Mouse (Mus musculus) lung, postnatal 0 days (tissue): ENCODE results near the gene 1700006A11Rik. TPM values are rescaled to one million over a fixed set of nuclear protein-coding genes. Genes with fewer than 3 reads are reported as not detected.

ENCODE experiments used
- ATAC-seq: fragments of 200-750 bp; cut with Nextera tagmentation; 2 replicates; pipeline ENCODE4 v1.8.0; 2017; ENCODE audit warnings: moderate library complexity
- DNase-seq: peaks from one replicate; pipeline ENCODE4 v3.0.0-alpha.2; 2016; ENCODE audit warnings: low spot score
- H3K27ac ChIP-seq: fragments of 300-500 bp; sonication (generic); 2 replicates; pipeline ENCODE4 v1.5.1; 2014; ENCODE audit warnings: antibody characterized with exemption, mild to moderate bottlenecking, low read length, mixed read lengths
- H3K27me3 ChIP-seq: fragments of 300-500 bp; sonication (generic); replicated peaks from 2 replicates; pipeline ENCODE4 v1.6.1; 2014; ENCODE audit warnings: low read length, mixed read lengths; ENCODE audit not compliant: insufficient read depth
- H3K36me3 ChIP-seq: fragments of 300-500 bp; sonication (generic); 2 replicates; pipeline ENCODE4 v1.6.1; 2014; ENCODE audit warnings: low read length, mixed read lengths; ENCODE audit not compliant: insufficient read depth
- H3K4me1 ChIP-seq: fragments of 300-500 bp; sonication (generic); 2 replicates; pipeline ENCODE4 v1.6.1; 2014; ENCODE audit warnings: antibody characterized with exemption, low read depth, low read length, mixed read lengths; ENCODE audit not compliant: insufficient read depth
- H3K4me2 ChIP-seq: fragments of 300-500 bp; sonication (generic); replicated peaks from 2 replicates; pipeline ENCODE4 v1.6.1; 2014; ENCODE audit warnings: low read depth, mild to moderate bottlenecking, low read length, moderate library complexity, mixed read lengths
- H3K4me3 ChIP-seq: fragments of 300-500 bp; sonication (generic); 2 replicates; pipeline ENCODE4 v1.5.1; 2014; ENCODE audit warnings: low read depth, low read length
- H3K9ac ChIP-seq: fragments of 300-500 bp; sonication (generic); replicated peaks from 2 replicates; pipeline ENCODE4 v1.6.1; 2014; ENCODE audit warnings: low read depth, mild to moderate bottlenecking
- H3K9me3 ChIP-seq: fragments of 300-500 bp; sonication (generic); 2 replicates; pipeline ENCODE4 v1.6.1; 2016; ENCODE audit warnings: low read length, mixed read lengths
- CTCF ChIP-seq: IDR thresholded peaks from 2 replicates; pipeline ENCODE4 v1.5.1; 2016; ENCODE audit warnings: antibody characterized with exemption, mild to moderate bottlenecking
- EP300 ChIP-seq: IDR thresholded peaks from 2 replicates; pipeline ENCODE4 v1.6.1; 2016; ENCODE audit warnings: antibody characterized with exemption, mild to moderate bottlenecking, control low read depth
- WGBS: fragments of 180-500 bp; shearing (Covaris S2); extraction: QIAGEN DNeasy Blood & Tissue Kit; methylation state at CpG from one replicate; pipeline ENCODE4 v1.1.7; 2014; 5-methylcytosine and 5-hydroxymethylcytosine counted together
- polyA plus RNA-seq: library from polyadenylated mRNA; unstranded; fragments of >200 nt; fragmentation: Nextera tagmentation; extraction: Ambion mirVana; gene quantifications from 2 replicates; pipeline ENCODE4 v1.2.1, GENCODE M21; 2015

Gene 1700006A11Rik
- polyA plus RNA-seq, 1 experiment from 2014 or later: not detected

GRCm38 (mm10) chr3:124372031-124372430 lies 53.8 kb downstream of the 1700006A11Rik start:
- Histone ChIP-seq H3K9ac (no peak overlapping the region), H3K9me3 (no peaks in the 10 kb centered on the region), H3K27me3 (no peaks in the 10 kb centered on the region), H3K4me1 (no peaks in the 10 kb centered on the region), H3K36me3 (no peaks in the 10 kb centered on the region), H3K4me2 (no peak overlapping the region), H3K4me3 (no peak overlapping the region), H3K27ac (no peak overlapping the region)
- TF ChIP-seq EP300 (no peak), CTCF (no peak)
- DNase-seq (no peak), ATAC-seq (no peak)
- 80% methylated on average over 2 of the region's 2 CpGs for WGBS

- H3K9me3 ChIP-seq: no peaks in the 10 kb centered on the region
- WGBS: 80% methylated on average over 3 of the region's 3 CpGs
- H3K4me1 ChIP-seq: no peaks in the 10 kb centered on the region
- no peak overlapping the region for H3K27ac ChIP-seq
- TF ChIP-seq CTCF: no peak
- TF ChIP-seq EP300: no peak
- H3K9ac ChIP-seq: no peak overlapping the region
- H3K36me3 ChIP-seq: no peaks in the 10 kb centered on the region
- H3K4me3 ChIP-seq: no peak overlapping the region
- no peak for DNase-seq
- no peaks in the 10 kb centered on the region for H3K27me3 ChIP-seq
- no peak for ATAC-seq
- H3K4me2 ChIP-seq: no peak overlapping the region
These were observed 68.3 kb downstream of the 1700006A11Rik start for GRCm38 (mm10) chr3:124357533-124357932.

Other genes starting within 250 kb of the 1700006A11Rik start
- 1.8 and 2.0 TPM in 2 replicates for gene Tram1l1, start 105.2 kb downstream of the 1700006A11Rik start, polyA plus RNA-seq
- gene 1700003H04Rik, start 155.1 kb upstream of the 1700006A11Rik start, polyA plus RNA-seq: not detected in 2 replicates